Mouse (Mus musculus): ENCODE measurements at regions not wholly inside any gene's neighbourhood (a gene's known extent, or its start where the extent isn't known, plus 50 kb on each side); places are given as distances from the start of the nearest gene placed in this dataset.

DNA sequence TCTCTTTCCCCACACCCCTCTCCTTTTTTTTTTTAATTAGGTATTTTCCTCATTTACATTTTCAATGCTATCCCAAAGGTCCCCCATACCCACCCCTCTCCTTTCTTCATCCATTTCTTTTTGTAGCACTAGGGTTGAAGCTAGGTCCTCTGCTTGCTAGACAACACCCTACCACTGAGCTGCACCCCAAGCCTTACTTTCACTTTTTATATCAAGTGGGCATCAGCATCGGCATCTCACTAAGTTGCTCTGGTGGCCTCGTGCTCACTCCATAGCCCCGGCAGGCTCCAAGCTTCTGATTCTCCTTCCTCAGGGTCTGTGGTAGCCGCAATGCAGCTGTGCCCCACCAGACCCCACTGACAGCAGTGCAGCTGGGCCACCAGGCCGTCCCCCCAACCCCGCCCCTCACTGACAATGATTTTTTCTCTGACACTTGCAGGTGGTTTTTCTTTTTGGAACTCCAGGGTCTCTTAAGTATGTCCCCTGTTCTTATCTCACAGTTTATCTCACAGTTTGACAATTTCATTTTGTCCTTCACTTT is 77.5 kb downstream of the Nufip1 start:
- DNase-seq (ENCODE audit: low read depth, low spot score), result peak; percentile 64

DNA sequence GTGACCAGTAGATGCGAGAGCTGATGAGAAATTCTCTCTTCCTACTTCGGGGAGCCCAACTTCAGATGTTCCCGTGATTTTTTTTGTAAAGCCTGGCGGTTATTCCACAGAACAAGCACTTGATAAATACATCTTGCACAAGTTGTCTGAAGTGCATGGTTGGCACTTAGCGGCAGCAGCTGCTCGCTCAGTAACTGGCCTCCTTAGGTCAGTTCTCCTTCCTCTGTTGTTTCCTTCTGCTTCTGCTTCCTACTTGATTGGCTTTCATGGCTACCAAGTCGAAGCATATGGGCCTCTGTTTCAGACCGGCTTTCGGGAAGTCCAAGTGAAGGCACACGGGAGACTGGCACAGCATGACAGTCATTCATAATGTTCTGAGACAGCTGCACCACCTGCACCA is 84.6 kb downstream of the Nufip1 start:
- DNase-seq (ENCODE audit: low read depth, low spot score), result no peak

- DNase-seq (ENCODE audit: low read depth, low spot score), result no peak
Observed at GRCm38 (mm10) chr14:76197357-76197756, 86.7 kb downstream of the Nufip1 start.

GRCm38 (mm10) chr14:76198406-76198805 is 87.7 kb downstream of the Nufip1 start:
- DNase-seq (ENCODE audit: low read depth, low spot score), result no peak

DNA sequence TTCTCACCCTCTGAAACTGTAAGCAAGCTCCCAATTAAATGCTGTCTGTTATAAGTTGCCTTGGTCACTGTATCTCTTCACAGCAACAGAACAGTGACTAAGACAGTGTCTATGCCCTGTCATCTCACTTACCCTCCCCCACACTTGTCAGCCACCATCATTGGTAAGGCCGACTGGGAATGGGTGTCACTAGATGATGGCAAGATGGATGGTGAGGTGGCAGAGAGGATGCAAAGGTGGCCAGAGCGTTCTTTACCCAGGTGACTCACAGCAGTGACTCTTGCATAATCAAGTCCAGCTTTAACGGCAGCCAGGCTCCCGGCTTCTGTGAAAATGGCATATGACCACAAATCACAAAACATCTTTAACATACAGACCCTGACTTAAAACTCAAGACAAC is 91.9 kb downstream of the Nufip1 start:
- DNase-seq (ENCODE audit: low read depth, low spot score), result no peak

- no peak for DNase-seq (ENCODE audit: low read depth, low spot score)
Observed at GRCm38 (mm10) chr14:76203135-76203534, 92.4 kb downstream of the Nufip1 start.

DNA sequence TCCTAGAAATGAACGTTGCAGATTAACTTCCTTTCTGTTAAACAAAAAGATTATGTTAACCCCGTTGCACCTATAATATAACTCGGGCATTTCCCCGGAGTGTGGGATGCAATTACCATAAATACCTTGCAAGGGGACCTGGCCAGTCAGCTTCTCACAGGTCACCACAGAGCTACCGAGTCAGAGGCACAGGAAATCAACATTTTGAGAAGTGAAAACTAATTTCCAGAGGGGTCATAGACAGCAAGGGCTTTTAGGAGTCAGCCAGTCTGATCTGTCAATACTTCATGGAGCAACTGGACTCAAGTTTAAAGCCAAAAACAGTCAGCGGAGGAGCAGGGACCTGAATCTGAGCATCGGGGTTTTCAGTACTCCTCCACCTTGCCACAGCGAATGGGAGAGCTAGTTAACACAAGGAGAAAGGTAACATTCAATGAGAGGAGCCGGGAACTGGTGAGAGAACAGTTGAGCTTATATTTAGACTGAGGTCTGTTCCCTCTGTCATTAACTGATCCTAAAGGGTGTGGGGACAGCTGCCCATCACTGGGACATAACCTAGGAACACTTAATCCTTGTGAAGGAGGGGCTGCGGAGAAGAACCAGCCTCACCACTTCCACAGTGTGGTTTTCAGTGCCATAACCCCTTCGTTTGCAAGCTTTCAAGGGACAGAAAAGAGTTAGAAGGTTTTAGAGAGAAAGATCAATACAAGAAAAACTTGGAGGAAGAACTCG is 105.9 kb downstream of the Nufip1 start:
- DNase-seq (ENCODE audit: low read depth, low spot score), result peak; percentile 55

- DNase-seq (ENCODE audit: low read depth, low spot score), result peak; percentile 93
Observed at GRCm38 (mm10) chr14:76217178-76217500, 106.4 kb downstream of the Nufip1 start.

- DNase-seq (ENCODE audit: low read depth, low spot score), result peak; percentile 6
Observed at GRCm38 (mm10) chr14:76217571-76218256, 107.0 kb downstream of the Nufip1 start.

DNA sequence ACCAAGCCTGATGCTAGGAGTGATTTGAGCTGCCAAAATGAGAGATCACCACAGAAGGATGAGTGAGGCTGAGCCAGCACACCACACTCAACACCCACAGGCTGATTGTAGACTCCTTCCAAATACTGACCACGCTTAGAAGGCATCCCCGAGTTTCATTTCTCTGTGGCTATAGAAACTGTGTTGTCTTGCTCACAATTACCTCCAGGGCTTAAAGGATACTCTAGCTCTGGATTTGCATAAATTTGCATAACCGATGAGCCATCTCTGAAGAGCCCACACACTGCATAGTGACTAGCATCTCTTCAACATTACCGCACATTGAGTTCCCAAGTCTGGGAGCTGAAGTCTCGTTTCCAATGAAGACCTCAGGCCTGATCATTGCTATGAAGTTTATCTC is 110.3 kb downstream of the Nufip1 start:
- DNase-seq (ENCODE audit: low read depth, low spot score), result no peak

- no peak for DNase-seq (ENCODE audit: low read depth, low spot score)
Observed at GRCm38 (mm10) chr14:76221617-76222319, 111.1 kb downstream of the Nufip1 start.

GRCm38 (mm10) chr14:76222320-76222626 is 111.6 kb downstream of the Nufip1 start:
- DNase-seq (ENCODE audit: low read depth, low spot score), result no peak

DNA sequence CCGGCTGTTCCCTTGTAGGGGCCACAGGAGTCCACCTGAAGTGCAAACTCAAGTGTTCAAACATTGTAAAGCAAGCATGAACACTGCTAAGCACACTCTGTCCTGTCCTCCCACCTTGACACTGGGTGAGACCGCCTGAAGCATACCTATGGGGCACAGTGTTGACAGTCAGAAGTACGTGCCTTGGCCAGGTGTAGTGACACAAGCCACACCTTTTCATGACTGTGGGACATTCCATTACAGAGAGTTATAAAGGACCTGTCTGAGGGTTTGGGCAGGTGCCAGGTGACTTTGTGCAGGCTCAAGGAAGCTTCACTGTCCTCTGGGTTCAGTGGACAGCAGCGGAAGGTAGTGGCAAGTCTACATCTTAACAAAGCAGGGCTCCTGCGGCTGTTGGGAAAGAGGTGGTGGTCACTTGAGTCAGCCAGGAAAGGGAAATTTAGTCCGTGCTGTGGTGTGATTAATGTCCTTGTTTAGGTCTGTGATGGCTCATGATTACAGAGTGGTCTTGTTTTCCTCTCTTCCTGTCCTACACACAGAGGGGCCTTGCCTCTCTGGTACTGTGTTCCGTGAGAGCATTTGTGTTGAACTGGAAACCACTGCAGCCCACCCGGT is 112.5 kb downstream of the Nufip1 start:
- DNase-seq (ENCODE audit: low read depth, low spot score), result no peak

GRCm38 (mm10) chr14:76223903-76224302 is 113.2 kb downstream of the Nufip1 start:
- DNase-seq (ENCODE audit: low read depth, low spot score), result no peak

- DNase-seq (ENCODE audit: low read depth, low spot score), result no peak
Observed at GRCm38 (mm10) chr14:76225532-76225931, 114.8 kb downstream of the Nufip1 start.

DNA sequence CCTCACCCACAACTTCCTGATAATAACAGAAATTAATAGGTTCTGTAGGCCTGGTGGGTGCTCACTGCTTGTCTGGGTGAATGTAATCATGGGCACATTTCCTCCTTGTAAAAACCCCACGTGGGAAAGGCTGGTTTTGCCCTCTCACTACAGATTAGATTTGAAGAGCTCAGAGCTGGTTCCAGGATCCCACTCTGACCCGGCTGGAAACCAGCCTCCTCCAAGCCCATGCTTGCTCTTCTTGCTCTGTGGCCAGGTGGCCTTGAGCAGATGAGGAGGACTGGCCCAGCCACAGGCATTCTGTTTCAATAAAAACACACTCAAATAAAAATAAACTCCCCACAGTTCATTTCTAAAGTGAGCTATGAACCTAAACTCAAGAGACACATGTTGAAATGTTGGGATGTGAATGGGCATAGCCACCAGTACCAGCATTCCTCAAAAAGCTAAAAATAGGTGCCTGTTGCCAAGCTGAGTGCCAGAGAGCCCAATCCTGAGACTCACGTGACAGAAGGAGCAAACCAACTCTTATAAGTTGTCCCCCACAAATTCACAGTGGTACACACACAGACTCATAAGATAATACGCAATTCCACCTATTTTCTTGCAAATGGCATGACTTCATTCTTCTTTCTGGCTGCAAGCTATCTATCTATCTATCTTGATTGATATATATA is 116.1 kb downstream of the Nufip1 start:
- no peak for DNase-seq (ENCODE audit: low read depth, low spot score)

GRCm38 (mm10) chr14:76228968-76229555 is 118.4 kb downstream of the Nufip1 start:
- no peak for DNase-seq (ENCODE audit: low read depth, low spot score)

- DNase-seq (ENCODE audit: low read depth, low spot score), result no peak
Observed at GRCm38 (mm10) chr14:76239856-76240493, 129.3 kb downstream of the Nufip1 start.

GRCm38 (mm10) chr14:76243581-76244337 is 133.1 kb downstream of the Nufip1 start:
- DNase-seq (ENCODE audit: low read depth, low spot score), result no peak

Measured in CD4-positive, CD25-positive, alpha-beta regulatory T cell, adult 2 months (primary cell).